20 mouse cellular contexts compared by ENCODE assay signal in genomic region chr16:21852374-21852773, GRCm38 (mm10). TPM values are rescaled to one million over a fixed set of nuclear protein-coding genes. Genes with fewer than 3 reads are reported as not detected.
A peak's percentile ranks its signal among the peaks of the same experiment; 100 is the strongest.
DNase-seq lines count a peak whose midpoint lies in the region; ATAC-seq and TF ChIP-seq lines count a peak whose summit lies in the region.
"Had no signal": no experiment of that assay in that cellular context is flagged by ENCODE, and none has a peak within 500 bp of the region (broad histone marks: within the 10 kb centered on the region; RNA-seq: fewer than 3 reads in every experiment).

No protein-coding gene starts in this region.

- no peaks in the 10 kb centered on the region for H3K9me3 ChIP-seq in forebrain, embryonic 15.5 days
- no peaks in the 10 kb centered on the region for H3K9me3 ChIP-seq in forebrain, embryonic 10.5 days
- H3K9me3 ChIP-seq in midbrain, embryonic 13.5 days: no peaks in the 10 kb centered on the region
- no peaks in the 10 kb centered on the region for H3K9me3 ChIP-seq in midbrain, postnatal 0 days (ENCODE audit: low read length)
- H3K9me3 ChIP-seq in neural tube, embryonic 13.5 days: no peaks in the 10 kb centered on the region
- H3K9me3 ChIP-seq: heart, embryonic 15.5 days; lung, embryonic 15.5 days had no signal

- H3K36me3 ChIP-seq in forebrain, embryonic 15.5 days: no peaks in the 10 kb centered on the region
- no peaks in the 10 kb centered on the region for H3K36me3 ChIP-seq in forebrain, embryonic 10.5 days (replicated peaks)
- H3K36me3 ChIP-seq in midbrain, embryonic 13.5 days: no peaks in the 10 kb centered on the region
- H3K36me3 ChIP-seq in midbrain, postnatal 0 days (ENCODE audit: insufficient read depth, low read length): no peaks in the 10 kb centered on the region
- H3K36me3 ChIP-seq in neural tube, embryonic 13.5 days: no peaks in the 10 kb centered on the region
- H3K36me3 ChIP-seq: heart, embryonic 15.5 days; lung, embryonic 15.5 days had no signal

- no peak overlapping the region for H3K9ac ChIP-seq in forebrain, embryonic 15.5 days (replicated peaks)
- no peak overlapping the region for H3K9ac ChIP-seq in midbrain, embryonic 13.5 days (replicated peaks)
- no peak overlapping the region for H3K9ac ChIP-seq in midbrain, postnatal 0 days (replicated peaks; ENCODE audit: low read length, poor library complexity, severe bottlenecking)
- H3K9ac ChIP-seq in neural tube, embryonic 13.5 days: no peak overlapping the region
- H3K9ac ChIP-seq: heart, embryonic 15.5 days; liver, embryonic 14.5 days; lung, embryonic 15.5 days had no signal

- no peak for DNase-seq in cerebellum, adult 9-10 months
- DNase-seq in forebrain, embryonic 10.5 days (ENCODE audit: extremely low spot score, low spot score): no peak
- no peak for DNase-seq in midbrain, postnatal 0 days (ENCODE audit: low spot score)
- DNase-seq in adrenal gland, postnatal 14 days: no peak
- DNase-seq: adrenal gland, adult 8-10 months; embryo, embryonic 11 days; gastrocnemius, postnatal 25 days; kidney, adult 18-20 months; lung, postnatal 4 days had no signal

- H3K4me1 ChIP-seq in forebrain, embryonic 15.5 days: peaks cover 52% of the 10 kb centered on the region
- peaks cover 23% of the 10 kb centered on the region for H3K4me1 ChIP-seq in forebrain, embryonic 10.5 days
- H3K4me1 ChIP-seq in midbrain, embryonic 13.5 days (replicated peaks): peaks cover 82% of the 10 kb centered on the region
- 0 out of 2 replicates have a peak, but pooled peaks cover 7% of the 10 kb centered on the region for H3K4me1 ChIP-seq in midbrain, postnatal 0 days (ENCODE audit: insufficient read depth, low read length)
- H3K4me1 ChIP-seq in neural tube, embryonic 13.5 days (replicated peaks): peaks cover 95% of the 10 kb centered on the region
- H3K4me1 ChIP-seq: lung, embryonic 15.5 days had no signal

- no peak overlapping the region for H3K4me3 ChIP-seq in forebrain, embryonic 15.5 days
- H3K4me3 ChIP-seq in forebrain, embryonic 10.5 days: no peak overlapping the region
- no peak overlapping the region for H3K4me3 ChIP-seq in midbrain, embryonic 13.5 days (replicated peaks)
- H3K4me3 ChIP-seq in midbrain, postnatal 0 days (ENCODE audit: low read depth, low read length): no peak overlapping the region
- no peak overlapping the region for H3K4me3 ChIP-seq in neural tube, embryonic 13.5 days
- H3K4me3 ChIP-seq: heart, embryonic 15.5 days; lung, embryonic 15.5 days had no signal

- 87% methylated on average over 7 of the region's 7 CpGs for WGBS in forebrain, embryonic 15.5 days
- 92% methylated on average over 7 of the region's 7 CpGs for WGBS in forebrain, embryonic 10.5 days
- WGBS in midbrain, embryonic 13.5 days: 71% methylated on average over 7 of the region's 7 CpGs
- WGBS in midbrain, postnatal 0 days: 75% methylated on average over 7 of the region's 7 CpGs
- 74% methylated on average over 7 of the region's 7 CpGs for WGBS in neural tube, embryonic 13.5 days

- H3K4me2 ChIP-seq in forebrain, embryonic 15.5 days (replicated peaks): no peak overlapping the region
- H3K4me2 ChIP-seq in midbrain, embryonic 13.5 days (replicated peaks): no peak overlapping the region
- H3K4me2 ChIP-seq in midbrain, postnatal 0 days (ENCODE audit: low read depth, low read length, poor library complexity, severe bottlenecking): no peak overlapping the region
- H3K4me2 ChIP-seq in neural tube, embryonic 13.5 days: peak overlapping the region; percentile 40
- H3K4me2 ChIP-seq: heart, embryonic 15.5 days; lung, embryonic 15.5 days had no signal

- no peaks in the 10 kb centered on the region for H3K27me3 ChIP-seq in forebrain, embryonic 15.5 days
- no peaks in the 10 kb centered on the region for H3K27me3 ChIP-seq in forebrain, embryonic 10.5 days (ENCODE audit: poor library complexity, severe bottlenecking)
- H3K27me3 ChIP-seq in midbrain, embryonic 13.5 days: no peaks in the 10 kb centered on the region
- H3K27me3 ChIP-seq in midbrain, postnatal 0 days (ENCODE audit: insufficient read depth, low read length): no peaks in the 10 kb centered on the region
- no peaks in the 10 kb centered on the region for H3K27me3 ChIP-seq in neural tube, embryonic 13.5 days
- H3K27me3 ChIP-seq: heart, embryonic 15.5 days; lung, embryonic 15.5 days; Patski had no signal

- 0 out of 2 replicates have a peak overlapping the region, but pooled peaks have one; percentile 84 for H3K27ac ChIP-seq in forebrain, embryonic 15.5 days (replicated peaks)
- no peak overlapping the region for H3K27ac ChIP-seq in forebrain, embryonic 10.5 days
- peak overlapping the region; percentile 78 for H3K27ac ChIP-seq in midbrain, embryonic 13.5 days
- H3K27ac ChIP-seq in midbrain, postnatal 0 days (ENCODE audit: low read depth, low read length): no peak overlapping the region
- peak overlapping the region; percentile 90 for H3K27ac ChIP-seq in neural tube, embryonic 13.5 days (replicated peaks)
- H3K27ac ChIP-seq: heart, embryonic 15.5 days; kidney, postnatal 0 days; liver, embryonic 14.5 days; lung, embryonic 15.5 days; stomach, postnatal 0 days had no signal

- TF ChIP-seq CTCF in midbrain, postnatal 0 days (IDR thresholded peaks at IDR 0.05): no peak

- 0 out of 2 replicates have a peak, but pooled peaks have one; percentile 45 for ATAC-seq in cerebellum, adult (ENCODE audit: insufficient number of reproducible peaks, low FRiP score, low TSS enrichment)
- no peak for ATAC-seq in forebrain, embryonic 15.5 days (replicated peaks)
- no peak for ATAC-seq in midbrain, embryonic 13.5 days
- ATAC-seq in midbrain, postnatal 0 days (ENCODE audit: low FRiP score): no peak
- ATAC-seq in neural tube, embryonic 13.5 days (ENCODE audit: low read depth): no peak
- ATAC-seq: Patski had no signal

RNA-seq across cellular contexts. Expression of gene Map3k13, which starts 58.2 kb away (rescaled TPM):
- polyA plus RNA-seq in forebrain, embryonic 15.5 days (2015; fragmentation: Nextera tagmentation; extraction: Ambion mirVana): 5.7 and 5.8 TPM in 2 replicates
- 1.1 and 1.7 TPM in 2 replicates for polyA plus RNA-seq in forebrain, embryonic 10.5 days (2016; fragmentation: Nextera tagmentation; extraction: Ambion mirVana)
- polyA plus RNA-seq in midbrain, embryonic 13.5 days (2015; fragmentation: Nextera tagmentation; extraction: Ambion mirVana): 7.6 and 8.3 TPM in 2 replicates
- 11.5 and 12.1 TPM in 2 replicates for total RNA-seq in midbrain, postnatal 0 days (2014; rRNA removed)
- polyA plus RNA-seq in midbrain, postnatal 0 days (2015; fragmentation: Nextera tagmentation; extraction: Ambion mirVana): 3.4 and 4.0 TPM in 2 replicates
- polyA plus RNA-seq in neural tube, embryonic 13.5 days (2015; fragmentation: Nextera tagmentation; extraction: Ambion mirVana): 8.7 and 9.5 TPM in 2 replicates
- total RNA-seq in adrenal gland, postnatal 14 days (2021): 0.94 and 2.0 TPM in 2 replicates
- total RNA-seq: hematopoietic stem cell, adult 5-6 weeks had no signal

Comparison
In these comparisons a context has a peak if more than half of its experiments do, and no peak if none do; other contexts are left out.
1. H3K27ac ChIP-seq: peak in forebrain, embryonic 15.5 days (single experiment), midbrain, embryonic 13.5 days (single experiment) and neural tube, embryonic 13.5 days (single experiment); none in forebrain, embryonic 10.5 days (single experiment) and midbrain, postnatal 0 days (single experiment).